Mouse (Mus musculus): ENCODE data around the gene Cntnap5a. TPM values are rescaled to one million over a fixed set of nuclear protein-coding genes. Genes with fewer than 3 reads are reported as not detected.

Cntnap5a gene
- total and polyA plus RNA-seq, 2 experiments from 2014 or later: 1.3 to 14.8 TPM

- Histone ChIP-seq H3K4me1 (ENCODE audit: insufficient read depth) (peaks cover 3% of the 10 kb centered on the region; the same call in 1 of the 2 replicates), H3K27ac (ENCODE audit: low read depth, low read length) (no peak overlapping the region), H3K4me3 (ENCODE audit: low read depth, low read length) (no peak overlapping the region), H3K9ac (no peak overlapping the region), H3K36me3 (ENCODE audit: insufficient read depth) (no peaks in the 10 kb centered on the region), H3K27me3 (ENCODE audit: insufficient read depth, low read length) (no peaks in the 10 kb centered on the region), H3K4me2 (ENCODE audit: low read depth) (no peak overlapping the region; the same call in 1 of the 2 replicates), H3K9me3 (ENCODE audit: low read length) (no peaks in the 10 kb centered on the region)
- ATAC-seq (peak; percentile 76), DNase-seq (peak; percentile 41)
- no peak for TF ChIP-seq CTCF (IDR thresholded peaks at IDR 0.05; ENCODE audit: low read depth)
- WGBS: 9% methylated on average over 5 of the region's 5 CpGs
Measured at GRCm38 (mm10) chr1:115784737-115785136, 100.2 kb downstream of the Cntnap5a start.

- Histone ChIP-seq H3K27me3 (ENCODE audit: insufficient read depth, low read length) (no peaks in the 10 kb centered on the region), H3K9ac (no peak overlapping the region), H3K4me3 (ENCODE audit: low read depth, low read length) (no peak overlapping the region), H3K9me3 (ENCODE audit: low read length) (no peaks in the 10 kb centered on the region), H3K27ac (ENCODE audit: low read depth, low read length) (no peak overlapping the region), H3K4me2 (ENCODE audit: low read depth) (no peak overlapping the region), H3K36me3 (ENCODE audit: insufficient read depth) (no peaks in the 10 kb centered on the region), H3K4me1 (ENCODE audit: insufficient read depth) (no peaks in the 10 kb centered on the region)
- TF ChIP-seq CTCF (IDR thresholded peaks at IDR 0.05; ENCODE audit: low read depth): no peak
- 91% methylated on average over 4 of the region's 4 CpGs for WGBS
- no peak for DNase-seq
- ATAC-seq: no peak
Measured at GRCm38 (mm10) chr1:115842591-115842990, 158.0 kb downstream of the Cntnap5a start.

GRCm38 (mm10) chr1:115847605-115848004 is 163.0 kb downstream of the Cntnap5a start:
- Histone ChIP-seq H3K4me3 (ENCODE audit: low read depth, low read length) (no peak overlapping the region), H3K4me2 (ENCODE audit: low read depth) (no peak overlapping the region), H3K27ac (ENCODE audit: low read depth, low read length) (no peak overlapping the region), H3K4me1 (ENCODE audit: insufficient read depth) (no peaks in the 10 kb centered on the region), H3K9me3 (ENCODE audit: low read length) (no peaks in the 10 kb centered on the region), H3K27me3 (ENCODE audit: insufficient read depth, low read length) (no peaks in the 10 kb centered on the region), H3K9ac (no peak overlapping the region), H3K36me3 (ENCODE audit: insufficient read depth) (no peaks in the 10 kb centered on the region)
- 17% methylated on average over 2 of the region's 2 CpGs for WGBS
- TF ChIP-seq CTCF (IDR thresholded peaks at IDR 0.05; ENCODE audit: low read depth): no peak
- DNase-seq: no peak
- ATAC-seq: no peak

GRCm38 (mm10) chr1:115852206-115852605 is 167.7 kb downstream of the Cntnap5a start:
- no peak for TF ChIP-seq CTCF (IDR thresholded peaks at IDR 0.05; ENCODE audit: low read depth)
- Histone ChIP-seq H3K27me3 (ENCODE audit: insufficient read depth, low read length) (no peaks in the 10 kb centered on the region), H3K4me3 (ENCODE audit: low read depth, low read length) (no peak overlapping the region), H3K36me3 (ENCODE audit: insufficient read depth) (no peaks in the 10 kb centered on the region), H3K27ac (ENCODE audit: low read depth, low read length) (no peak overlapping the region), H3K4me2 (ENCODE audit: low read depth) (no peak overlapping the region), H3K4me1 (ENCODE audit: insufficient read depth) (no peaks in the 10 kb centered on the region), H3K9ac (no peak overlapping the region), H3K9me3 (ENCODE audit: low read length) (no peaks in the 10 kb centered on the region)
- DNase-seq (peak; percentile 30), ATAC-seq (peak; percentile 73)

- TF ChIP-seq CTCF (IDR thresholded peaks at IDR 0.05; ENCODE audit: low read depth): no peak
- DNase-seq: no peak
- 0 out of 2 replicates have a peak, but pooled peaks cover 8% of the 10 kb centered on the region for H3K9me3 ChIP-seq (ENCODE audit: low read length)
Measured at GRCm38 (mm10) chr1:115918396-115918795, 233.8 kb downstream of the Cntnap5a start.

GRCm38 (mm10) chr1:115925953-115926665 is 241.6 kb downstream of the Cntnap5a start:
- WGBS: 9% methylated on average over 1 of the region's 1 CpGs
- TF ChIP-seq CTCF (IDR thresholded peaks at IDR 0.05; ENCODE audit: low read depth): no peak
- H3K36me3 ChIP-seq (ENCODE audit: insufficient read depth): no peaks in the 10 kb centered on the region
- H3K27me3 ChIP-seq (ENCODE audit: insufficient read depth, low read length): no peaks in the 10 kb centered on the region
- no peak overlapping the region for H3K9ac ChIP-seq
- H3K27ac ChIP-seq (ENCODE audit: low read depth, low read length): no peak overlapping the region
- H3K4me2 ChIP-seq (ENCODE audit: low read depth): no peak overlapping the region
- H3K4me1 ChIP-seq (ENCODE audit: insufficient read depth): no peaks in the 10 kb centered on the region
- ATAC-seq (no peak), DNase-seq (no peak)
- no peak overlapping the region for H3K4me3 ChIP-seq (ENCODE audit: low read depth, low read length)
- H3K9me3 ChIP-seq (ENCODE audit: low read length): no peaks in the 10 kb centered on the region

More at GRCm38 (mm10) chr1:115918396-115918795, 233.8 kb downstream of the Cntnap5a start:
- Histone ChIP-seq H3K4me3 (ENCODE audit: low read depth, low read length) (no peak overlapping the region), H3K36me3 (ENCODE audit: insufficient read depth) (no peaks in the 10 kb centered on the region), H3K9ac (no peak overlapping the region), H3K27me3 (ENCODE audit: insufficient read depth, low read length) (no peaks in the 10 kb centered on the region), H3K27ac (ENCODE audit: low read depth, low read length) (no peak overlapping the region), H3K4me1 (ENCODE audit: insufficient read depth) (no peaks in the 10 kb centered on the region), H3K4me2 (ENCODE audit: low read depth) (no peak overlapping the region)
- WGBS: 80% methylated on average over 1 of the region's 1 CpGs
- ATAC-seq: no peak

- Histone ChIP-seq H3K4me3 (ENCODE audit: low read depth, low read length) (no peak overlapping the region), H3K4me2 (ENCODE audit: low read depth) (no peak overlapping the region), H3K4me1 (ENCODE audit: insufficient read depth) (no peaks in the 10 kb centered on the region), H3K36me3 (ENCODE audit: insufficient read depth) (no peaks in the 10 kb centered on the region), H3K27me3 (ENCODE audit: insufficient read depth, low read length) (no peaks in the 10 kb centered on the region), H3K27ac (ENCODE audit: low read depth, low read length) (no peak overlapping the region), H3K9me3 (ENCODE audit: low read length) (no peaks in the 10 kb centered on the region), H3K9ac (no peak overlapping the region)
- ATAC-seq (no peak), DNase-seq (peak; percentile 64)
- TF ChIP-seq CTCF (IDR thresholded peaks at IDR 0.05; ENCODE audit: low read depth): no peak
- 7% methylated on average over 1 of the region's 1 CpGs for WGBS
Measured at GRCm38 (mm10) chr1:115932045-115932444, 247.5 kb downstream of the Cntnap5a start.
